Mouse (Mus musculus) MEL (cell line): ENCODE measurements around the gene Nrxn2. TPM values are rescaled to one million over a fixed set of nuclear protein-coding genes. Genes with fewer than 3 reads are reported as not detected.

Source experiments
- DNase-seq: peaks from one replicate; pipeline ENCODE4 v3.0.0; 2011; ENCODE audit warnings: low read depth, low spot score
- H3K27ac ChIP-seq: 2 replicates; pipeline ENCODE4 v1.5.1; 2012; ENCODE audit warnings: low read depth, mild to moderate bottlenecking, control low read depth, low read length, moderate library complexity; ENCODE audit not compliant: control insufficient read depth
- H3K27me3 ChIP-seq, 2 experiments: fragments of 150-350 bp in 1 of 2; sonication (generic) in 1 of 2; 2 replicates each; pipeline ENCODE4 v1.6.1; 2012; ENCODE audit warnings: low read length in 2 of 2, mild to moderate bottlenecking in 2 of 2, improper control_type of control experiment in 1 of 2, moderate library complexity in 1 of 2; ENCODE audit not compliant: insufficient read depth in 2 of 2, control insufficient read depth in 1 of 2
- H3K36me3 ChIP-seq, 2 experiments: 2 replicates each; pipeline ENCODE4 v1.6.1; 2012 to 2014; ENCODE audit warnings: low read length in 2 of 2, improper control_type of control experiment in 1 of 2, inconsistent platforms in 1 of 2, mild to moderate bottlenecking in 1 of 2; ENCODE audit not compliant: insufficient read depth in 2 of 2, control insufficient read depth in 1 of 2
- H3K4me1 ChIP-seq, 2 experiments: fragments of 150-350 bp in 1 of 2; sonication (generic) in 1 of 2; 2 replicates each; pipeline ENCODE4 v1.6.1; 2012; ENCODE audit warnings: low read length in 2 of 2, improper control_type of control experiment in 1 of 2, mild to moderate bottlenecking in 1 of 2; ENCODE audit not compliant: insufficient read depth in 2 of 2, control insufficient read depth in 1 of 2
- H3K4me3 ChIP-seq, 2 experiments: fragments of 150-350 bp in 1 of 2; sonication (generic) in 1 of 2; 2 replicates each; pipeline ENCODE4 v1.5.1; 2012; ENCODE audit warnings: low read depth in 2 of 2, low read length in 2 of 2, mild to moderate bottlenecking in 2 of 2, moderate library complexity in 2 of 2, control low read depth in 1 of 2, improper control_type of control experiment in 1 of 2; ENCODE audit not compliant: control insufficient read depth in 1 of 2, insufficient read depth in 1 of 2
- H3K79me2 ChIP-seq: 2 replicates; pipeline ENCODE4 v1.6.1; 2012; ENCODE audit warnings: mild to moderate bottlenecking, low read length, moderate library complexity; ENCODE audit not compliant: control insufficient read depth, poor library complexity, insufficient read depth
- H3K9ac ChIP-seq: 2 replicates; pipeline ENCODE4 v1.6.1; 2012; ENCODE audit warnings: low read depth, mild to moderate bottlenecking, control low read depth, low read length, moderate library complexity; ENCODE audit not compliant: control insufficient read depth, poor library complexity, severe bottlenecking
- H3K9me3 ChIP-seq: fragments of 150-350 bp; sonication (generic); replicated peaks from 2 replicates; pipeline ENCODE4 v1.6.1; 2012; ENCODE audit warnings: mild to moderate bottlenecking, low read length, improper control_type of control experiment, moderate library complexity; ENCODE audit not compliant: insufficient read depth
- BHLHE40 ChIP-seq: IDR thresholded peaks from 2 replicates; pipeline ENCODE4 v1.6.1; 2012; ENCODE audit warnings: low read depth, mild to moderate bottlenecking, inconsistent platforms, low read length, improper control_type of control experiment, borderline replicate concordance
- CHD1 ChIP-seq: IDR thresholded peaks from 2 replicates; pipeline ENCODE4 v1.6.1; 2012; ENCODE audit warnings: low read depth, mild to moderate bottlenecking, inconsistent platforms, low read length, improper control_type of control experiment
- CHD2 ChIP-seq: IDR thresholded peaks from 2 replicates; pipeline ENCODE4 v1.6.1; 2011; ENCODE audit warnings: low read length, improper control_type of control experiment
- ELF1 ChIP-seq: IDR thresholded peaks from 2 replicates; pipeline ENCODE4 v1.6.1; 2014; ENCODE audit warnings: low read depth, mild to moderate bottlenecking, inconsistent platforms, low read length, improper control_type of control experiment, moderate library complexity
- ETS1 ChIP-seq: IDR thresholded peaks from 2 replicates; pipeline ENCODE4 v1.6.1; 2012; ENCODE audit warnings: low read depth, mild to moderate bottlenecking, inconsistent platforms, low read length, improper control_type of control experiment, moderate library complexity
- KAT2A ChIP-seq: conservative IDR thresholded peaks from 2 replicates; pipeline ENCODE4 v1.6.1; 2012; ENCODE audit warnings: low read depth, low read length, improper control_type of control experiment, inconsistent platforms
- MXI1 ChIP-seq: IDR thresholded peaks from 2 replicates; pipeline ENCODE4 v1.6.1; 2011; ENCODE audit warnings: mild to moderate bottlenecking, low read depth, low read length, improper control_type of control experiment
- MYC ChIP-seq: IDR thresholded peaks from 2 replicates; pipeline ENCODE4 v1.6.1; 2011; ENCODE audit warnings: low read depth, mild to moderate bottlenecking, low read length, improper control_type of control experiment, moderate library complexity
- NELFE ChIP-seq: IDR thresholded peaks from 2 replicates; pipeline ENCODE4 v1.6.1; 2011; ENCODE audit warnings: low read depth, low read length, improper control_type of control experiment
- NRF1 ChIP-seq: IDR thresholded peaks from 2 replicates; pipeline ENCODE4 v1.6.1; 2014; ENCODE audit warnings: low read depth, mild to moderate bottlenecking, inconsistent platforms, low read length, improper control_type of control experiment, moderate library complexity; ENCODE audit not compliant: poor library complexity, insufficient read depth, severe bottlenecking
- POLR2AphosphoS2 ChIP-seq: IDR thresholded peaks from 2 replicates; pipeline ENCODE4 v1.6.1; 2011; ENCODE audit warnings: low read length, improper control_type of control experiment
- POLR2AphosphoS5 ChIP-seq: IDR thresholded peaks from 2 replicates; pipeline ENCODE4 v1.6.1; 2012; ENCODE audit warnings: low read depth, borderline replicate concordance, mild to moderate bottlenecking, inconsistent platforms, low read length, moderate library complexity, mixed read lengths
- RAD21 ChIP-seq: IDR thresholded peaks from 2 replicates; pipeline ENCODE4 v1.6.1; 2011; ENCODE audit warnings: mild to moderate bottlenecking, low read depth, low read length, improper control_type of control experiment
- SMC3 ChIP-seq: IDR thresholded peaks from 2 replicates; pipeline ENCODE4 v1.6.1; 2011; ENCODE audit warnings: low read depth, low read length, improper control_type of control experiment
- TBP ChIP-seq: IDR thresholded peaks from 2 replicates; pipeline ENCODE4 v1.8.0; 2011; ENCODE audit warnings: low read depth, low read length, improper control_type of control experiment
- TCF12 ChIP-seq: IDR thresholded peaks from 2 replicates; pipeline ENCODE4 v1.6.1; 2014; ENCODE audit warnings: low read depth, mild to moderate bottlenecking, inconsistent platforms, low read length, improper control_type of control experiment, moderate library complexity
- UBTF ChIP-seq: IDR thresholded peaks from 2 replicates; pipeline ENCODE4 v1.6.1; 2012; ENCODE audit warnings: low read depth, mild to moderate bottlenecking, inconsistent platforms, low read length, improper control_type of control experiment, moderate library complexity, borderline replicate concordance; ENCODE audit not compliant: insufficient read depth
- ZC3H11A ChIP-seq: IDR thresholded peaks from 2 replicates; pipeline ENCODE4 v1.6.1; 2012; ENCODE audit warnings: low read depth, mild to moderate bottlenecking, inconsistent platforms, low read length, improper control_type of control experiment
- ZKSCAN1 ChIP-seq: IDR thresholded peaks from 2 replicates; pipeline ENCODE4 v1.6.1; 2012; ENCODE audit warnings: low read depth, mild to moderate bottlenecking, inconsistent platforms, low read length, improper control_type of control experiment, moderate library complexity
- polyA plus RNA-seq, 2 experiments: library from polyadenylated mRNA; stranded (reverse) in 1 of 2; unstranded in 1 of 2; fragments of >175 nt in 1 of 2; fragments of >200 nt in 1 of 2; gene quantifications; 2 replicates each; pipeline versions ENCODE4 v1.2.1 to v1.2.4; 2012; ENCODE audit warnings: low replicate concordance in 2 of 2, low read depth in 1 of 2; ENCODE audit not compliant: insufficient read length in 2 of 2, insufficient read depth in 1 of 2, missing spikeins in 1 of 2
- total RNA-seq: library from RNA; depleted of rRNA; stranded (reverse); fragments of 300-350 nt; gene quantifications from 2 replicates; pipeline ENCODE4 v1.2.3, GENCODE M21; 2012

The Nrxn2 gene
- total and polyA plus RNA-seq, 3 experiments, result 0.39 to 0.42 TPM; not detected in 1

DNA sequence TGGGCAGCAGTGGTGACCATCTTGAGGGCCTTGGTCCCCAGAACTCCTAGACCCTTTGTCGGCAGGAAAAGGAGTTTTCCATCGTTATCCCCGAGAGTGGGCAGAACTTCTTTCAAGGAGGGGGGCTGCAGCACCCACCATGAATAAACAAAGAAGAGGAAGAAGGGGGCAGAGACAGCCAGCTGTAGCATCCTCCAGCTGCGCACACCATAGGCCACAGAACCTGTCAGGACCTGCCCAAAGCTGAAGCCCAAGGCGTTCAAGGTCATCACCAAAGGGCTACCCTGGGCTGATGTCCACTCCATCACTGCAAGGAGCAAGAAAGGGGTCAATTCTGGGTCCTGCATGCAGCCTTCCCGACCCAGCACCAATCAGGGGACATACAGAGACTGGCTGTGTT lies 121.7 kb downstream of the Nrxn2 start:
- no peak for TF ChIP-seq NRF1
- TF ChIP-seq POLR2AphosphoS2, result no peak
- TF ChIP-seq, all 39 proteins: peak for 0
- no peak overlapping the region for H3K27ac ChIP-seq
- H3K4me1 ChIP-seq, result 0 out of 4 replicates have a peak, but pooled peaks cover 0 to 2% of the 10 kb centered on the region in 2 experiments
- H3K9me3 ChIP-seq, result no peaks in the 10 kb centered on the region
- no peaks in the 10 kb centered on the region for H3K79me2 ChIP-seq
- no peak overlapping the region for H3K9ac ChIP-seq
- DNase-seq, result no peak
- no peaks in the 10 kb centered on the region; a peak in 1 of 4 replicates for H3K27me3 ChIP-seq
- no peaks in the 10 kb centered on the region; a peak in 1 of 4 replicates for H3K36me3 ChIP-seq
- H3K4me3 ChIP-seq, result no peak overlapping the region

GRCm38 (mm10) chr19:6541521-6541920 lies 123.0 kb downstream of the Nrxn2 start:
- Histone ChIP-seq H3K4me1 (peaks cover 0 to 5% of the 10 kb centered on the region in 2 experiments; a peak in 1 of 4 replicates), H3K36me3 (no peaks in the 10 kb centered on the region; a peak in 1 of 4 replicates), H3K9ac (no peak overlapping the region), H3K27me3 (no peaks in the 10 kb centered on the region; a peak in 1 of 4 replicates), H3K79me2 (no peaks in the 10 kb centered on the region), H3K27ac (no peak overlapping the region), H3K9me3 (no peaks in the 10 kb centered on the region), H3K4me3 (no peak overlapping the region)
- TF ChIP-seq UBTF, result no peak
- TF ChIP-seq POLR2AphosphoS2, result no peak
- no peak for TF ChIP-seq KAT2A
- TF ChIP-seq MXI1, result no peak
- no peak for TF ChIP-seq MYC
- TF ChIP-seq ZC3H11A, result no peak
- TF ChIP-seq ZKSCAN1, result no peak
- no peak for TF ChIP-seq SMC3
- no peak for TF ChIP-seq NELFE
- DNase-seq, result no peak

- H3K79me2 ChIP-seq, result no peaks in the 10 kb centered on the region
Measured at GRCm38 (mm10) chr19:6542367-6543034, 124.0 kb downstream of the Nrxn2 start, which contains the start of gene Slc22a12. Gene Slc22a12 (minus strand): TSS chr19:6543032.

More at GRCm38 (mm10) chr19:6542367-6543034, 124.0 kb downstream of the Nrxn2 start, which contains the start of gene Slc22a12:
- peak; percentile 38 for DNase-seq
- Histone ChIP-seq H3K9ac (no peak within 1 kb of the TSS), H3K36me3 (no peaks in the 10 kb centered on the region; a peak in 1 of 4 replicates), H3K27ac (no peak within 1 kb of the TSS), H3K4me1 (peaks cover 0 to 5% of the 10 kb centered on the region in 2 experiments; a peak in 1 of 4 replicates), H3K9me3 (no peaks in the 10 kb centered on the region), H3K27me3 (no peaks in the 10 kb centered on the region; a peak in 1 of 4 replicates), H3K4me3 (no peak within 1 kb of the TSS)
- TF ChIP-seq CHD1 (no peak), MXI1 (no peak), SMC3 (no peak), TBP (no peak), POLR2AphosphoS5 (no peak), RAD21 (no peak), POLR2AphosphoS2 (no peak), TCF12 (no peak), CHD2 (no peak), ETS1 (no peak), BHLHE40 (no peak), NRF1 (no peak), ELF1 (no peak)
